Mouse (Mus musculus): ENCODE data around the gene Shbg. TPM values are rescaled to one million over a fixed set of nuclear protein-coding genes. Genes with fewer than 3 reads are reported as not detected.
A peak's percentile ranks its signal among the peaks of the same experiment; 100 is the strongest.
"Not testable (repeated sequence)": the region's sequence is repeated elsewhere in the genome, so short reads cannot be mapped to it uniquely, and the experiment has no call there.

Shbg gene
- total RNA-seq, 2 experiments from 2014 or later, result not detected

DNA sequence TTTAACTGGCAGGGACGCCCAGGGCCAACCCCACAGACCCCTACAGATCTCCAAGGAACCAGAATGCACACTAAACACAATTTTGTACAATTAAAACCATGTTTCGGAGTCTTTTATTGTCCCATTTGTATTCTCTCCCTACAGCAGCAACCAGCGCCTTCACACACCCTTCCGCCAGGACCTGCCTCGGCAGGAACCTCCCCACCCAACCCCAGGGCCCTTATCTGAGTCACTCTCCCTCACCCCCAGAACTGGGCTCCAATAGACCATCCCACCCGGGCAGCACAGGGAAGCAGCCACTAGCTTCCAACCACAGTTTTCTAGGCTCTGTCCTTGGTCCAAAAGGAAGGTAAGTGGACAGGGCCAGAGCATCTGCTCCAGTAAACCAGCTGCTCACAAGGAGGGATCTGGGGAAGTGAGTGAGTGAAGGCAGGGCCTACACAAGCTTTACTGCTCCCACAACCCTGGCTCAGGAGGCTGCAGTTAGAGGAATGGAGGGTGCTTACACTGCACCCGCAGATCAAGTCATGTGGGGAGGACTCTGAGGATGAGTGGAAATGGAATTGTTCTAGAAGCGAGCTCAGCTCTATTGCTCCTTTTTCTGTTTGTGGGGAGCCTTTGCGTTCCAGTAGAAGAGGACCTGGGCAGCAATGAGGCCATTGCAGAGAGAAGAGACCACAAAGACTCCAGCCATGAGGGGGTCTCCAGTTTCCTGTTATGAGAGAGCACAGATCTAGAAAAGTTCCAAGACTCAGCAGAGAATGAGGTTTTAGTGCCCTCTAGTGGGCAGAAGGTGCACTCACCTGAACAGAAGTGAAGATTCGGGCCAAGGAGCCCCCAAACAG, 39.1 kb upstream of the Shbg start:
- Histone ChIP-seq H3K4me3 (no peak overlapping the region), H3K27ac (peak overlapping the region; percentile 38; the same call in 1 of the 2 replicates)
- intact Hi-C loops (cut with DNase I), result loop anchor here (2.0 kb wide), 1 partner anchor 28 kb away; no protein-coding TSS in a partner anchor
- TF ChIP-seq CTCF (IDR thresholded peaks at IDR 0.05), result peak; percentile 90
- DNase-seq, result peak; percentile 43

DNA sequence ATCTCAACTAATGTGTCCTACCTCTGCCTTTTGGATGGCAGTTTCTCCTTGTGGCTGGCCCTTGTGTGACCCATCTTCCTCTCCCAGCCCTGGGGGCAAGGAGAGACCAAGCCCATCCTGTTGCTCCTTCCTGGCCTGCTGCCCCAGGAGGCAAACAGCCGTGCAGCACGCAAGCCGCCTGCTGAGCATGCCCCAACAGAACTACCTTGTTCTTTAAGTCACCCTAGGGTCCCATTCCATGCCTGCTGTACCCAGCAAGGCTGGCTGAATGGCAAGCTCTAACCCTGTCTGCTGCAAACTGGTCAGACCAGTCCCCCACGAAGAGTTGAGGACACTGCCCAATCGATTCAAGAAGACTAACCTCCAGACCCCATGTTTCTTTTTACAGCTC, 38.4 kb upstream of the Shbg start:
- Histone ChIP-seq H3K4me3 (no peak overlapping the region), H3K27ac (no peak overlapping the region)
- no peak for TF ChIP-seq CTCF (IDR thresholded peaks at IDR 0.05)
- intact Hi-C loops (cut with DNase I), result loop anchor here (2.0 kb wide), 1 partner anchor 27 kb away; no protein-coding TSS in a partner anchor
- no peak for DNase-seq

GRCm38 (mm10) chr11:69655264-69656064, 37.8 kb upstream of the Shbg start, which contains the start of gene Sox15:
Sox15 (plus strand) TSS chr11:69655314.
- intact Hi-C loops (cut with DNase I), result loop anchor here (2.0 kb wide), 1 partner anchor 27 kb away; no protein-coding TSS in a partner anchor
- Histone ChIP-seq H3K4me3 (no peak within 1 kb of the TSS), H3K27ac (peak within 1 kb of the TSS; percentile 24; the same call in 1 of the 2 replicates)
- peak; percentile 87 for TF ChIP-seq CTCF (IDR thresholded peaks at IDR 0.05)
- peak; percentile 72 for DNase-seq

DNA sequence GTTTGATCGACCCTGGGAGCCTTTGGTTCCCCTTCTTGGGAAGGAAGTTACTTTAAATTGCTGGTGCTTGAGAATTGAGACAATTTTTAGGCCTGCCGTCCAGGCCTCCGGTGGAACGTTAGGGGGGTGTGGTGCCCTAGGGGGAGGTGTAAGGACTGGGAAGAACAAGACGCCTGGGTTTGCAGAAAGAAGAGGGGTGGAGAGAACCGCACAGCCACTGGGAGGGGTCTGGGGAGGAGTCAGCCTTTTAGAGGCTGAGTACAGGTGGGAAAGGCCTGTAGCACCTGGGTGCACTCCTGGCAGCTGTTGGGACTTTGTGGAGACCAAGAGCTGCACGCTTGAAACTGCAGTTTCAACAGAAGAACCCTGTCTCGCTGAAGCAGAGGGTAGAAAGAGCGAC, 37.1 kb upstream of the Shbg start:
- no peak for DNase-seq
- Histone ChIP-seq H3K27ac (no peak overlapping the region), H3K4me3 (no peak overlapping the region)
- no peak for TF ChIP-seq CTCF (IDR thresholded peaks at IDR 0.05)
- intact Hi-C loops (cut with DNase I), result no loop called here

DNA sequence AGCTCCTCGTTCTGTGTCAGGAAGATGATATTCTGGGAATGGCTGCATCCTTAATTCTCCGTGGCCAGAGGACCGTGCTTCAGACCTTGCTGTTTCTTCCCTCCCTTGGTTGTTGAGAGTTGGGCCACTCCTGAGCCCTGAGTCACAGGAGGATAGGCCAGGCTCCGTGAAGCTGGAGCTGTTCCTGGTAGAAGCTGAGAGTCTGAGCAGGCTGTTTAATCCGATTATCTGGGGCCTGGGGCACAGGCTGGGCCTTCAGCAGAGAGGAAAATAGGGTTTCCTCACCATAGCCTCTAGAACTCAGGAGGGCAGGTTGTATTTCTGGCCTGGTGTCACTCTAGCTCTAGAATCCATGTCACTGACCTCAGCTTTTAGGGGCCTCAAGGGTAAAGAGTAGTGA, 35.7 kb upstream of the Shbg start:
- no peak for DNase-seq
- no peak overlapping the region for H3K4me3 ChIP-seq
- intact Hi-C loops (cut with DNase I), result no loop called here
- no peak overlapping the region for H3K27ac ChIP-seq
- no peak for TF ChIP-seq CTCF (IDR thresholded peaks at IDR 0.05)

- TF ChIP-seq CTCF (IDR thresholded peaks at IDR 0.05), result no peak
- no peak overlapping the region for H3K4me3 ChIP-seq
- H3K27ac ChIP-seq, result no peak overlapping the region
- intact Hi-C loops (cut with DNase I), result no loop called here
- DNase-seq, result no peak
Measured at GRCm38 (mm10) chr11:69645860-69646259, 28.2 kb upstream of the Shbg start.

DNA sequence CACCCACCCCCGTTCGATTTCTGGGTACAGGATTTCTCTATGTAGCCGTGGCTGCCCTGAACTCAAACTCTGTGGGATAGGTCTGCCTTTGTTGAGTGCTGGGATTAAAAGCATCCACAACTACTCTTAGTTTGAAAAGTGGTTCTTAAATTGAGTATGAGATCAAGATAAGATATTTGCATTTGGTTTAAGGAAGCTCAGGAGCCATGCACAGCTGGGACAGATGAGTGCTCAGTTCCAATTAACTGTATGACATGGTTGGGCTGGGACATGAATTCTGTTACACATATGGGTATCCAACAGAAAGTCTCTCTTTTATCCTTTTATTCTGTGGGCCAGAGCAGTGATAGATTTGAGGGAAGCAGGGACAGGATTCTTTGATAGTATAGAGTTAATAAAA, 17.8 kb upstream of the Shbg start:
- Histone ChIP-seq H3K4me3 (0 out of 2 replicates have a peak overlapping the region, but pooled peaks have one; percentile 2), H3K27ac (no peak overlapping the region)
- no peak for TF ChIP-seq CTCF (IDR thresholded peaks at IDR 0.05)
- intact Hi-C loops (cut with DNase I), result no loop called here
- DNase-seq, result no peak

DNA sequence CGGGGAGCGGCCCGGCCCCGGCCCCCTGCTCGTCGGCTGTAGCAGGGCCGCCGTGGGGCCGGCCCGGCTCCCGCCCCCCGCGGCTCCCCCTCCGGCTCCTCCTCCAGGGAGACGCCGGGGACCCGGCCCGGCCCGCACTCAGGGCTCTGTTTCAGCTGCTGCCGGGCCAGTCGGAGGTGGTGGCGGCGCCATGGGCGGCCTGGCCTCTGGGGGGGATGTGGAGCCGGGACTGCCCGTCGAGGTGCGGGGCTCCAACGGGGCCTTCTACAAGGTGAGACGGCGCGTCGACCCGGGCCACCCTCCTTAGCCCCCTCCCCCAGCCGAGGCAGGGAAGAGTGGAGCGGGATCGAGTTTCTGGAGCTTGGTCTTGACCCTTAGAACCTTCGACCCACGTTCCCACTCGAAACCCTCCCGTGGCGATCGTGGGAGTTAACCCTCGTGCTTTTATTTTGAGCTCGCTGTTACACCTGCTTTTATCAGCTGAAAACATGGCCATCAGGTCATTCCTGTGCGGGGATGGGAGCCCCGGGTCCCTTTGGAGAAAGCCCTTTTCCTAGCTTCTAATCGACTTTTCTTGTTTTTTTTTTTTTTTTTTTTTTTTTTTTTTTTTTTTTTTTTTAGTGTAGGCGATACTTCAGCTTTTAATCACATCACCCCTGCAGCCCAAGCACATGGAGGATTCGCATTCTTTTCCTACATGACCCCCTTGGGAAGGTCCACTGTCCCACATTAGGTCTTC, 15.6 kb upstream of the Shbg start:
- intact Hi-C loops (cut with DNase I), result no loop called here
- no peak for TF ChIP-seq CTCF (IDR thresholded peaks at IDR 0.05)
- DNase-seq, result peak; percentile 87

DNA sequence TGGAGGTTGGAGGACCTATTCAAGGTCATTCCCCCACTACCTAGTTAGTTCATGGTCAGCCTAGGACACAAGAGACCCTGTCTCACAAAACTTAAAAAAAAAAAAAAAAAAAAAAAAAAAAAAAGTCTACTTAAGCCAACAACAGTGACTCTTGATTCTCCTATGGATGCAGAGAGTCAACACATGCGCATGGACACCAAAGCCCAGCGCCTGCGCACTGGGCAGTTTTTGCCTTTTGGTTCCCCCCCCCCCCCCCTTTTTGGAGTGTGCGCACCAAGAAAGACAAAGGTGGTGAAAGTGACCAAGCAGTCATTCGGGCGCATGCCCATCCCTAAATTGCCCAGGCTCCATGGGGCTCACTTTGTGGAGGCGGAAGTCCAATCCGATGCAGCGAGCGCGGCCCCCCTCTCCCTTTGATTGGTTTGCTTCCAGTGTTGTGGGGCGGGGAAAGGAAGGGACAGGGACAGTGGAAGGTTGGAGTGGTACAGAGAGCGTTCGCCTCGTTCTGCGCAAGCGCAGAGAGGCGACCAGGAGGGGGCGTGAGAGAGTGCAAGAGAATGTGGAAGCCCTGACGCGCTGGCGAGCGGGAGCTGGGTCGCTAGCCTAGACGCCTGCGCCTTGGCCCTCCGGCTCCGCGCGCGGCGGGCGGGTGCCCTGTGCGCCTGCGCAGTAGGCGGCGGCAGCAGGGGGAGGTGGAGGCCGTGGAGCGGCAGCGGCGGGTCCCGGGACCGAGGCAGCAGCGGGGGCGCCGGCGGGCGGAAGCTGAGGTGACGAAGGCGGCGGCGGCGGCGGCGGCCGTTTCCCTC, 14.8 kb upstream of the Shbg start, which contains the start of gene Fxr2:
Fxr2 (plus strand) TSS at position 707 of the 806 bp plus-strand sequence.
- intact Hi-C loops (cut with DNase I), result no loop called here
- DNase-seq, result peak; percentile 100
- H3K4me3 ChIP-seq, result peak within 1 kb of the TSS; percentile 97
- peak within 1 kb of the TSS; percentile 94 for H3K27ac ChIP-seq
- TF ChIP-seq CTCF (IDR thresholded peaks at IDR 0.05), result peak; percentile 86

More for the DNA sequence above, 15.6 kb upstream of the Shbg start:
- Histone ChIP-seq H3K4me3 (peak overlapping the region; percentile 97), H3K27ac (peak overlapping the region; percentile 94)

- DNase-seq, result no peak
- Histone ChIP-seq H3K4me3 (no peak overlapping the region), H3K27ac (no peak overlapping the region)
- peak; percentile 72 for TF ChIP-seq CTCF (IDR thresholded peaks at IDR 0.05)
- intact Hi-C loops (cut with DNase I), result loop anchor here (2.0 kb wide), 1 partner anchor 27 kb away; no protein-coding TSS in a partner anchor
Measured at GRCm38 (mm10) chr11:69629802-69630201, 12.1 kb upstream of the Shbg start.

DNA sequence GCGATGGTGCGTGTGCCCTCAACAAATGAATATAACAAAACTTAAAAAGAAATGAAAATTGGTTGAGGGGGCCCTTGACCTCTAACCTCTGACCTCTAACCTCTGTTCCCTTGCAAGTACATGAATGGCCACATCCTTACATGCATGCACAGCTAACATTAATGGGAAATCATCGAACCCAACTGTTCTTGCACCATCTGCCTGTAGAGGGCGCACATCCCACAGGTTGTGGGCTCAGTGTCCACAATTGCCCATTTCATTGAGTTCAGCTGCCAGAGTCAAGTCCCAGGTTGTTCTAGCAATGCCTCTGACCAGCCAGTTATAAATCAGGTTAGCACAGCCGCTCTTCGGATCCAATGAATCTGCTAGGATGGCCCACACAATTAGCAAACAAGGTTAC, 10.6 kb upstream of the Shbg start:
- intact Hi-C loops (cut with DNase I), result loop anchor here (2.0 kb wide), 1 partner anchor 29 kb away; no protein-coding TSS in a partner anchor
- Histone ChIP-seq H3K4me3 (no peak overlapping the region), H3K27ac (no peak overlapping the region)
- DNase-seq, result peak; percentile 77
- peak; percentile 91 for TF ChIP-seq CTCF (IDR thresholded peaks at IDR 0.05)

DNA sequence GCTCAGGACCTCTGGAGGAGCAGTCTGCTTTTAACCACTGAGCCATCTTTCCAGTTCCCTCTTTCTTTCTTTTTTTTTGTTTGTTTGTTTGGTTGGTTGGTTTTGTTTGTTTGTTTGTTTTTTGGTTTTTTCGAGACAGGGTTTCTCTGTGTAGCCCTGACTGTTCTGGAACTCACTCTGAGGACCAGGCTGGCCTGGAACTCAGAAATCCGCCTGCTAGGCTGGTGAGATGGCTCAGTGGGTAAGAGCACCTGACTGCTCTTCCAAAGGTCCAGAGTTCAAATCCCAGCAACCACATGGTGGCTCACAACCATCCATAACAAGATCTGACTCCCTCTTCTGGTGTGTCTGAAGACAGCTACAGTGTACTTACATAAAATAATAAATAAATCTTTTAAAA, 6.6 kb upstream of the Shbg start:
- intact Hi-C loops (cut with DNase I); H3K27ac ChIP-seq; DNase-seq: not testable (repeated sequence)

More for the DNA sequence above, 6.6 kb upstream of the Shbg start:
- not testable (repeated sequence) for H3K4me3 ChIP-seq
